Mouse (Mus musculus): ENCODE results near the gene Hsd11b2. TPM values are rescaled to one million over a fixed set of nuclear protein-coding genes. Genes with fewer than 3 reads are reported as not detected.

The Hsd11b2 gene
- polyA plus RNA-seq, 1 experiment from 2014 or later: 6.1 TPM

- Histone ChIP-seq H3K4me3 (no peak overlapping the region), H3K9me3 (no peaks in the 10 kb centered on the region), H3K27ac (no peak overlapping the region), H3K9ac (no peak overlapping the region), H3K4me2 (replicated peaks) (no peak overlapping the region), H3K36me3 (peaks cover 16% of the 10 kb centered on the region; the same call in 1 of the 2 replicates), H3K27me3 (no peaks in the 10 kb centered on the region), H3K4me1 (peaks cover 8% of the 10 kb centered on the region)
- WGBS: 62% methylated on average over 2 of the region's 2 CpGs
- no peak for ATAC-seq (ENCODE audit: insufficient number of reproducible peaks, insufficient read depth, low FRiP score, low TSS enrichment)
These were observed 13.2 kb downstream of the Hsd11b2 start for GRCm38 (mm10) chr8:105531774-105532173.

- Histone ChIP-seq H3K4me1 (peaks cover 8% of the 10 kb centered on the region), H3K4me3 (no peak overlapping the region), H3K9me3 (no peaks in the 10 kb centered on the region), H3K4me2 (replicated peaks) (no peak overlapping the region), H3K27ac (peak overlapping the region; percentile 60; the same call in 1 of the 2 replicates), H3K27me3 (no peaks in the 10 kb centered on the region), H3K36me3 (peaks cover 33% of the 10 kb centered on the region), H3K9ac (0 out of 2 replicates have a peak overlapping the region, but pooled peaks have one; percentile 27)
- WGBS: 12% methylated on average over 2 of the region's 2 CpGs
- no peak for ATAC-seq (ENCODE audit: insufficient number of reproducible peaks, insufficient read depth, low FRiP score, low TSS enrichment)
These were observed 14.9 kb downstream of the Hsd11b2 start for GRCm38 (mm10) chr8:105533439-105533838.

GRCm38 (mm10) chr8:105533892-105534329 is 15.4 kb downstream of the Hsd11b2 start:
- H3K27ac ChIP-seq: 0 out of 2 replicates have a peak overlapping the region, but pooled peaks have one; percentile 60
- H3K36me3 ChIP-seq: peaks cover 33% of the 10 kb centered on the region
- no peaks in the 10 kb centered on the region for H3K9me3 ChIP-seq
- WGBS: 4% methylated on average over 1 of the region's 1 CpGs
- H3K27me3 ChIP-seq: no peaks in the 10 kb centered on the region
- H3K4me1 ChIP-seq: peaks cover 8% of the 10 kb centered on the region
- H3K4me3 ChIP-seq: no peak overlapping the region
- no peak overlapping the region for H3K4me2 ChIP-seq (replicated peaks)
- no peak for ATAC-seq (ENCODE audit: insufficient number of reproducible peaks, insufficient read depth, low FRiP score, low TSS enrichment)
- H3K9ac ChIP-seq: peak overlapping the region; percentile 27; the same call in 1 of the 2 replicates

GRCm38 (mm10) chr8:105536546-105536945 is 18.0 kb downstream of the Hsd11b2 start:
- Histone ChIP-seq H3K27ac (no peak overlapping the region), H3K27me3 (no peaks in the 10 kb centered on the region), H3K4me3 (no peak overlapping the region), H3K36me3 (peaks cover 35% of the 10 kb centered on the region), H3K4me1 (peaks cover 8% of the 10 kb centered on the region), H3K9ac (no peak overlapping the region), H3K9me3 (no peaks in the 10 kb centered on the region), H3K4me2 (replicated peaks) (no peak overlapping the region)
- no peak for ATAC-seq (ENCODE audit: insufficient number of reproducible peaks, insufficient read depth, low FRiP score, low TSS enrichment)
- WGBS: 86% methylated on average over 3 of the region's 3 CpGs

- H3K9me3 ChIP-seq: no peaks in the 10 kb centered on the region
- no peak for ATAC-seq (ENCODE audit: insufficient number of reproducible peaks, insufficient read depth, low FRiP score, low TSS enrichment)
- H3K27ac ChIP-seq: no peak overlapping the region
- H3K4me2 ChIP-seq (replicated peaks): no peak overlapping the region
- WGBS: 91% methylated on average over 6 of the region's 6 CpGs
- H3K27me3 ChIP-seq: no peaks in the 10 kb centered on the region
- H3K36me3 ChIP-seq: peaks cover 35% of the 10 kb centered on the region
- H3K9ac ChIP-seq: no peak overlapping the region
- peaks cover 8% of the 10 kb centered on the region for H3K4me1 ChIP-seq
- H3K4me3 ChIP-seq: no peak overlapping the region
These were observed 18.6 kb downstream of the Hsd11b2 start for GRCm38 (mm10) chr8:105537011-105537677.

- no peaks in the 10 kb centered on the region for H3K9me3 ChIP-seq
- H3K4me1 ChIP-seq: no peaks in the 10 kb centered on the region
- no peak overlapping the region for H3K9ac ChIP-seq
- no peak overlapping the region for H3K27ac ChIP-seq
- no peak overlapping the region for H3K4me2 ChIP-seq (replicated peaks)
- no peak overlapping the region for H3K4me3 ChIP-seq
- peaks cover 30% of the 10 kb centered on the region for H3K36me3 ChIP-seq
- no peak for ATAC-seq (ENCODE audit: insufficient number of reproducible peaks, insufficient read depth, low FRiP score, low TSS enrichment)
- no peaks in the 10 kb centered on the region for H3K27me3 ChIP-seq
- WGBS: 86% methylated on average over 4 of the region's 4 CpGs
These were observed 20.4 kb downstream of the Hsd11b2 start for GRCm38 (mm10) chr8:105538940-105539339.

- Histone ChIP-seq H3K4me3 (no peak overlapping the region), H3K9ac (no peak overlapping the region), H3K27ac (no peak overlapping the region), H3K9me3 (no peaks in the 10 kb centered on the region), H3K36me3 (peaks cover 23% of the 10 kb centered on the region), H3K27me3 (no peaks in the 10 kb centered on the region), H3K4me1 (peaks cover 15% of the 10 kb centered on the region; the same call in 1 of the 2 replicates), H3K4me2 (replicated peaks) (no peak overlapping the region)
- ATAC-seq (ENCODE audit: insufficient number of reproducible peaks, insufficient read depth, low FRiP score, low TSS enrichment): no peak
- WGBS: 82% methylated on average over 3 of the region's 3 CpGs
These were observed 23.6 kb downstream of the Hsd11b2 start for GRCm38 (mm10) chr8:105542032-105542656.

- ATAC-seq (ENCODE audit: insufficient number of reproducible peaks, insufficient read depth, low FRiP score, low TSS enrichment): no peak
- H3K4me1 ChIP-seq: peaks cover 18% of the 10 kb centered on the region; the same call in 1 of the 2 replicates
- no peaks in the 10 kb centered on the region for H3K9me3 ChIP-seq
- H3K36me3 ChIP-seq: peaks cover 17% of the 10 kb centered on the region
- no peak overlapping the region for H3K4me3 ChIP-seq
- 97% methylated on average over 2 of the region's 2 CpGs for WGBS
- no peaks in the 10 kb centered on the region for H3K27me3 ChIP-seq
- H3K9ac ChIP-seq: no peak overlapping the region
- H3K4me2 ChIP-seq (replicated peaks): no peak overlapping the region
- H3K27ac ChIP-seq: no peak overlapping the region
These were observed 24.3 kb downstream of the Hsd11b2 start for GRCm38 (mm10) chr8:105542808-105543207.

GRCm38 (mm10) chr8:105543703-105544102 is 25.1 kb downstream of the Hsd11b2 start:
- H3K4me3 ChIP-seq: no peak overlapping the region
- H3K9me3 ChIP-seq: no peaks in the 10 kb centered on the region
- WGBS: 36% methylated on average over 1 of the region's 1 CpGs
- ATAC-seq (ENCODE audit: insufficient number of reproducible peaks, insufficient read depth, low FRiP score, low TSS enrichment): no peak
- no peak overlapping the region for H3K9ac ChIP-seq
- peaks cover 8% of the 10 kb centered on the region for H3K36me3 ChIP-seq
- no peak overlapping the region for H3K4me2 ChIP-seq (replicated peaks)
- no peaks in the 10 kb centered on the region for H3K27me3 ChIP-seq
- no peak overlapping the region for H3K27ac ChIP-seq
- H3K4me1 ChIP-seq: peaks cover 18% of the 10 kb centered on the region; the same call in 1 of the 2 replicates

- no peak overlapping the region for H3K9ac ChIP-seq
- 52% methylated on average over 7 of the region's 7 CpGs for WGBS
These were observed 26.1 kb downstream of the Hsd11b2 start for GRCm38 (mm10) chr8:105544544-105545205.

GRCm38 (mm10) chr8:105545249-105545648 is 26.7 kb downstream of the Hsd11b2 start:
- Histone ChIP-seq H3K27ac (no peak overlapping the region), H3K27me3 (no peaks in the 10 kb centered on the region), H3K36me3 (peaks cover 3% of the 10 kb centered on the region; the same call in 1 of the 2 replicates), H3K4me1 (peaks cover 18% of the 10 kb centered on the region; the same call in 1 of the 2 replicates), H3K9ac (no peak overlapping the region), H3K4me2 (replicated peaks) (no peak overlapping the region), H3K4me3 (no peak overlapping the region), H3K9me3 (no peaks in the 10 kb centered on the region)
- ATAC-seq (ENCODE audit: insufficient number of reproducible peaks, insufficient read depth, low FRiP score, low TSS enrichment): no peak
- WGBS: 69% methylated on average over 3 of the region's 3 CpGs

More at GRCm38 (mm10) chr8:105544544-105545205, 26.1 kb downstream of the Hsd11b2 start:
- no peak for ATAC-seq (ENCODE audit: insufficient number of reproducible peaks, insufficient read depth, low FRiP score, low TSS enrichment)
- H3K9me3 ChIP-seq: no peaks in the 10 kb centered on the region
- no peak overlapping the region for H3K4me2 ChIP-seq (replicated peaks)
- no peaks in the 10 kb centered on the region for H3K27me3 ChIP-seq
- no peak overlapping the region for H3K27ac ChIP-seq
- H3K4me3 ChIP-seq: no peak overlapping the region
- H3K4me1 ChIP-seq: peaks cover 18% of the 10 kb centered on the region; the same call in 1 of the 2 replicates
- H3K36me3 ChIP-seq: peaks cover 3% of the 10 kb centered on the region; the same call in 1 of the 2 replicates

Data from embryonic facial prominence, embryonic 12.5 days (tissue).